Mouse (Mus musculus) megakaryocyte, adult 5-6 weeks (primary cell): ENCODE data around the gene Cldn22. TPM values are rescaled to one million over a fixed set of nuclear protein-coding genes. Genes with fewer than 3 reads are reported as not detected.

ENCODE experiments used
- ATAC-seq: 2 replicates; pipeline ENCODE4 v1.8.0; 2016; ENCODE audit warnings: mild to moderate bottlenecking, inconsistent platforms; ENCODE audit not compliant: poor library complexity, severe bottlenecking
- total RNA-seq, 2 experiments: library from RNA; stranded (forward) in 1 of 2; stranded (reverse) in 1 of 2; fragments of 153-499, 151-499 nt in 1 of 2; fragments of 221-1000, 200-1000 nt in 1 of 2; gene quantifications; 2 replicates each; pipeline versions ENCODE4 v1.2.3 to v1.2.4; 2015 to 2017

Gene Cldn22
- total RNA-seq, 2 experiments from 2014 or later = not detected

- ATAC-seq = no peak
Observed at GRCm38 (mm10) chr8:47826911-47827310, 2.6 kb downstream of the Cldn22 start.

- ATAC-seq = no peak
Observed at GRCm38 (mm10) chr8:47832616-47833015, 8.3 kb downstream of the Cldn22 start.

GRCm38 (mm10) chr8:47833944-47834343, 9.7 kb downstream of the Cldn22 start:
- ATAC-seq = peak; percentile 52

GRCm38 (mm10) chr8:47843063-47843462, 18.8 kb downstream of the Cldn22 start:
- no peak for ATAC-seq

- ATAC-seq = no peak
Observed at GRCm38 (mm10) chr8:47843651-47844050, 19.4 kb downstream of the Cldn22 start.

- no peak for ATAC-seq
Observed at GRCm38 (mm10) chr8:47845956-47846355, 21.7 kb downstream of the Cldn22 start.

GRCm38 (mm10) chr8:47847161-47847560, 22.9 kb downstream of the Cldn22 start:
- no peak for ATAC-seq

- no peak for ATAC-seq
Observed at GRCm38 (mm10) chr8:47847931-47848330, 23.6 kb downstream of the Cldn22 start.

GRCm38 (mm10) chr8:47849842-47850241, 25.6 kb downstream of the Cldn22 start:
- no peak for ATAC-seq

- ATAC-seq = peak; percentile 86
Observed at GRCm38 (mm10) chr8:47851824-47852502, 27.7 kb downstream of the Cldn22 start.

GRCm38 (mm10) chr8:47852737-47853136, 28.5 kb downstream of the Cldn22 start:
- no peak for ATAC-seq

GRCm38 (mm10) chr8:47853356-47853755, 29.1 kb downstream of the Cldn22 start:
- ATAC-seq = no peak

- ATAC-seq = no peak
Observed at GRCm38 (mm10) chr8:47859259-47859658, 35.0 kb downstream of the Cldn22 start.

- no peak for ATAC-seq
Observed at GRCm38 (mm10) chr8:47866568-47866967, 42.3 kb downstream of the Cldn22 start.

- peak; percentile 100 for ATAC-seq
Observed at GRCm38 (mm10) chr8:47867067-47867466, 42.8 kb downstream of the Cldn22 start.

- ATAC-seq = peak; percentile 91
Observed at GRCm38 (mm10) chr8:47872361-47873107, 48.3 kb downstream of the Cldn22 start.

- ATAC-seq = no peak
Observed at GRCm38 (mm10) chr8:47874497-47875178, 50.4 kb downstream of the Cldn22 start.

Other genes starting within 250 kb of the Cldn22 start
- gene Ing2, start 148.9 kb upstream of the Cldn22 start, total RNA-seq (2015) = 51.2 and 52.0 TPM in 2 replicates
- 23.7 and 32.1 TPM in 2 replicates for gene Ing2, start 148.9 kb upstream of the Cldn22 start, total RNA-seq (2017)
- 9.8 and 11.2 TPM in 2 replicates for gene Cdkn2aip, start 110.5 kb upstream of the Cldn22 start, total RNA-seq (2015)
- 19.1 and 23.4 TPM in 2 replicates for gene Cdkn2aip, start 110.5 kb upstream of the Cldn22 start, total RNA-seq (2017)
- not detected in 2 replicates for gene Cldn24, start 2.3 kb upstream of the Cldn22 start, total RNA-seq (2015)
- not detected in 2 replicates for gene Cldn24, start 2.3 kb upstream of the Cldn22 start, total RNA-seq (2017)
- gene Wwc2, start 166.4 kb downstream of the Cldn22 start, total RNA-seq (2015) = 2.0 and 2.1 TPM in 2 replicates
- 2.3 and 2.6 TPM in 2 replicates for gene Wwc2, start 166.4 kb downstream of the Cldn22 start, total RNA-seq (2017)